Mouse (Mus musculus) adrenal gland, adult 10 weeks (tissue): ENCODE measurements around the gene Vegfc. TPM values are rescaled to one million over a fixed set of nuclear protein-coding genes. Genes with fewer than 3 reads are reported as not detected.

Source experiments
- polyA plus RNA-seq: library from polyadenylated mRNA; stranded (reverse); fragments of 350-450 nt; fragmentation: Illumina TruSeq; extraction: RNeasy Lipid Tissue Mini Kit (QIAGEN cat#74804); gene quantifications from one replicate; pipeline ENCODE4 v1.2.3, GENCODE M21; 2014; ENCODE audit warnings: low read depth, low replicate concordance

Gene Vegfc
- 10.2 TPM for polyA plus RNA-seq

DNA sequence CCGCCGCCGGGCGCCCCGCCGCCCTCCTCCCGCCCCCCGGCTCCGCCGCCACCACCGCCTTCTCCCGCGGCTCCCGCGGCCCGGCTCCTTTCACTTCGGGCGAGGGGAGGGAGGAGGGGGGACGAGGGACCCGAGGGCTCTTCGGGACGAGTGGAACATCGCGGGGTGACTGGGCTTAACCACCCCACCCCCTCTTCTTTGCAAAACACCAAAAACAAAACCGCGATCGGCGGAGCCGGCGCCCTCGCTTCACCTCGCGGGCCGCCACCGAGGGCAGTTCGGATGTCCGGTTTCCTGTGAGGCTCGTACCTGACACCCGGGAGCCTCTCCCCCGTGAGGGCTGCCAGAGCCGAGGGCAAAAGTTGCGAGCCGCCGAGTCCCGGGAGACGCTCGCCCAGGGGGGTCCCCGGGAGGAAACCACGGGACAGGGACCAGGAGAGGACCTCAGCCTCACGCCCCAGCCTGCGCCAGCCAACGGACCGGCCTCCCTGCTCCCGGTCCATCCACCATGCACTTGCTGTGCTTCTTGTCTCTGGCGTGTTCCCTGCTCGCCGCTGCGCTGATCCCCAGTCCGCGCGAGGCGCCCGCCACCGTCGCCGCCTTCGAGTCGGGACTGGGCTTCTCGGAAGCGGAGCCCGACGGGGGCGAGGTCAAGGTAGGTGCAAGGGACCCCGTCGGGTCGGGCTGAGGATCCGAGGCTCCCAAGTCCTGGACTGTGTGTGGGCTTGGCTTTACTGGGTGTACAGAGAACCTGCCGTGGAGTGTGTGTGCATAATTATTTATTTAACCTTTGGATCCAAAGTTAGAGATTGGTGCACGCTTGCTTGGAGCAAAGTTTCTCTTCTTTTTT is at the start of gene Vegfc:
Gene Vegfc (plus strand): TSS at position 336 of the 850 bp plus-strand sequence.

